Mouse (Mus musculus) macrophage (primary cell): Measurements from ENCODE around the gene Soat2. TPM values are rescaled to one million over a fixed set of nuclear protein-coding genes. Genes with fewer than 3 reads are reported as not detected.

Experiments used
- H3K27ac ChIP-seq: fragments of 350-480 bp; formaldehyde crosslinking; 2 replicates; pipeline ENCODE4 v1.9.0; 2021
- H3K36me3 ChIP-seq: fragments of 350-480 bp; formaldehyde crosslinking; 2 replicates; pipeline ENCODE4 v1.9.0; 2021; ENCODE audit errors: inconsistent target
- H3K4me3 ChIP-seq: fragments of 350-480 bp; formaldehyde crosslinking; 2 replicates; pipeline ENCODE4 v1.9.0; 2021; ENCODE audit errors: inconsistent target
- H3K79me2 ChIP-seq: fragments of 350-480 bp; formaldehyde crosslinking; 2 replicates; pipeline ENCODE4 v1.9.0; 2021; ENCODE audit errors: inconsistent target
- WGBS: methylation state at CpG from one replicate; pipeline ENCODE4 v1.1.7; 2026; ENCODE audit warnings: inconsistent platforms; ENCODE audit not compliant: missing documents; 5-methylcytosine and 5-hydroxymethylcytosine counted together
- polyA plus RNA-seq: library from polyadenylated mRNA; stranded (reverse); fragments of 250-400 nt; gene quantifications from 3 replicates; pipeline ENCODE4 v1.2.4, GENCODE M21; 2018; ENCODE audit warnings: inconsistent platforms
- total RNA-seq, 78 experiments: library from RNA; depleted of rRNA; stranded (reverse); fragments of 250-400 nt; gene quantifications; 1 replicate in 9 of 78; 2 replicates in 24 of 78; 3 replicates in 43 of 78; 4 replicates in 2 of 78; pipeline ENCODE4 v1.2.4; 2018; ENCODE audit warnings: inconsistent platforms in 56 of 78

Soat2 gene
- 10 to 100 TPM in 11 of 26 experiments, 1 to 10 TPM in 8, under 1 TPM in 6, not detected in 1; 0.31 to 42.7 (median 9.7) TPM for total RNA-seq (2018; cell fraction: chromatin; rRNA removed)
- 1 to 10 TPM in 13 of 26 experiments, under 1 TPM in 12, not detected in 1; 0.06 to 3.7 (median 1.3) TPM for total RNA-seq (2018; cell fraction: cytosol; rRNA removed)
- total RNA-seq (2018; cell fraction: nucleus; rRNA removed), result 10 to 100 TPM in 13 of 26 experiments, 1 to 10 TPM in 6, under 1 TPM in 7; 0.36 to 37.2 (median 7.1) TPM
- 0.06 to 0.15 TPM in 2 of 3 replicates, not detected in the other for polyA plus RNA-seq

DNA sequence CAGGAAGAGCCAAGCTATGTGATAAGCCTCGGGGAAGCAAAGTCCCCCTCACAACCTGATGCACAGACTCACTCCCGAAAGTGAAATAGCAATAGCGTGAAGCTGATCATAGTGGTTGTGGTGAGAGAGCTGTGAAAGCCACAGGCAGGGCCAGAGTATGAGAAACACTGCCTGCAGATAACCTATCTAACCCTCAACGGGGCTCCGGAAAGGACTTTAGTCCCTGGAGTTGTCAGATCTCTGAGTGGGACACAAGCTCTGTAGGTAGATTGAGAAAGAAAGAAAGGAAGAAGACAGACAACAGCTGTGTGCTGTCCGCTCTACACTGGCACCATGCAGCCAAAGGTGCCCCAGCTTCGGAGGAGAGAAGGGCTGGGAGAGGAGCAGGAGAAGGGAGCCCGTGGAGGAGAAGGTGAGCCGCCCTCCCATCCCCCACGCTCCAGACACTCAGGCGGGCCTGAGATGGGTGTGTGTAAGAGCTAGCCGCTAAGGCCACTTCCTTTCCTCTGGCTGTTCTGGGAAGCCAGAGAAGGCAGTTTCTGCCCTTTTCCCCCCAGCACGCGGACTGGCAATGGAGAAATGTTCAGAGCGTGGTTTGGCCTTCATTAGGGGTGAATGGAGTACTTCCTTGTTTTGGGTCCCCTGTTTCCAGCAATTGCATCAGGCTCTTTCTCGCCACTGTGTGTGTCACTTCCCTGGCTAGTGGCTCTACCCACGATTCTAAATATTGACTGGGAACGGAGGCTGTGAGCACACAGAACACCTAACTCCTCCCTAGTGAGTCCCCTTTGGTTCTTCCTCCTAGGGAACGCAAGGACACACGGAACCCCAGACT is at the start of gene Soat2:
Gene Soat2, plus strand, starts transcription at position 226 of the 835 bp plus-strand sequence.
- Histone ChIP-seq H3K36me3 (no peaks in the 10 kb centered on the region), H3K79me2 (no peaks in the 10 kb centered on the region), H3K27ac (peak within 1 kb of the TSS; percentile 92), H3K4me3 (peak within 1 kb of the TSS; percentile 15; the same call in 1 of the 2 replicates)
- 11% methylated on average over 19 of the region's 20 CpGs for WGBS

DNA sequence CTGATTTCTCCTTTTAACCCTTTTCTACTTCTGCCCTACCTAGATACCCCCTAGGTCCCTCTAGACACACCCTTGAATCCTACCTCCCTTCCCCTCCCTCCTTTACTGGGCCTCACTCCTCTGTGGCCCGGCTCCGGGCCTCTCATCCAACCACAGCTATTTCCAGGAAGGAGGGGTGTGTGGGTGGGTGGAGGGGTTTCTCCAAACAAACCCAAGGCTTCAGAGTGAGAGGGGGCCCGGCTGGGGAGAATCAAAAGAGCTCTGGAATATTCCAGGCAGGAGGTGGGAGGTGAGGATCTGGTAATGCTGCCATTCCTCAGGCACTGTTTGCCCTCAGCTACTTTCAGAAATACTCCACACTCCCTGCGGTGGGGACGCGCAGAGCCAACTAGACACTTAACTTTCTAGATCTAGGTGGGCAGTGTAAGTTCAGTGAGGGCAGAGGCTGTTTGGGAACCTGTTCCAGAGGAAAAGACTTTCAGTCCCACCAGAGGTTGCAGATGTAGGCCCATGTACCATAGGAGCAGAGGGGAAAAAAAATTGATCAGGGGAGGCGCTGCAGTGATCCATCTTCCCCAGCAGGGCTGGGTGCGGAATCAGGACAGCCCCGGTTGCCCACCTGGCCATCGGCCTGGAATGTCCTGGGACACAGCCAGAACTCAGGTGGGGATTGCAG is 49.2 kb upstream of the Soat2 start:
- Histone ChIP-seq H3K79me2 (no peaks in the 10 kb centered on the region), H3K27ac (no peak overlapping the region), H3K36me3 (peaks cover under 1% of the 10 kb centered on the region; the same call in 1 of the 2 replicates), H3K4me3 (no peak overlapping the region)
- 67% methylated on average over 10 of the region's 10 CpGs for WGBS

DNA sequence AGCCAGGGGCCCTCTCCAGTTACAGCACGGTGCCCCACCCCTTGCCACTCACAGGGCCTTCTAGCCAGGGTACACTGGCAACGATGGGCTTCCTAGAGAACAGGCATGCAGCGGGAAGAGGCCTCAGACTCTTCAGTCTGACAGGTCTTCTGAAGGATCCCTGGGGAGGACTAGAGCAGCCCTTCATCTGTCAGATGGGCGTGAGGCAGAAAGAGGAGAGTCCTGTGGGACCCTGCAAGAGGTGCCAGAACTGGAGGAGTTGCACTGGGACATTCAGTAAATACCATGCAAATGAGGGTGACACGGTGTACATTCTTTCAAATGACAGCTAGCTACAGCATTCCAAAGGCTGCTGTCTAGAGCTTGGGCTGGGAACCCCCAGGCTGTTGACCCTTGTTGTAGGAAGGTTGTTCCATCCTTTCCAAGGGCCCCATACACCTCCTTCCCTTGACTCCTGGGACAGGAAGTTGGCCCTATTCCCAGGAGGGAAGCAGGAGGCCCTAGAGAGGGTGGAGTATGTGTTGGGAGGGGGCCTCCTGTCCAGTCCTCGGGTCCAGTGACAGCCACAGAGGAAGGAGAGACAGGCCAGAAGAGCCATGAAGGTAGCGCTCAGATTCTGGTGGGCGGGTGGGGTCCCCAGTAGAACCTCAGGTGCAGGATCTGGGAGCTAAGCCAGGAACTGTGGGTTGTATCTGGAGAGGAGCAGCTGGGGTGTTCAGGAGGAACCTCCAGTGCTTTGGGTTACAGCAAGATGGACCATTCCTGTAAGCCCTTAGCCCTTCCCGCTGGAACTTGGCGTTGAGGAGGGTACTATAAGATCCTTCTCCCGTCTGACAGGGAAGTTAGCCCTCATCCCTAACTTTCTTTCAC is 48.4 kb upstream of the Soat2 start:
- 70% methylated on average over 11 of the region's 11 CpGs for WGBS
- Histone ChIP-seq H3K27ac (no peak overlapping the region), H3K36me3 (no peaks in the 10 kb centered on the region), H3K79me2 (no peaks in the 10 kb centered on the region), H3K4me3 (no peak overlapping the region)

DNA sequence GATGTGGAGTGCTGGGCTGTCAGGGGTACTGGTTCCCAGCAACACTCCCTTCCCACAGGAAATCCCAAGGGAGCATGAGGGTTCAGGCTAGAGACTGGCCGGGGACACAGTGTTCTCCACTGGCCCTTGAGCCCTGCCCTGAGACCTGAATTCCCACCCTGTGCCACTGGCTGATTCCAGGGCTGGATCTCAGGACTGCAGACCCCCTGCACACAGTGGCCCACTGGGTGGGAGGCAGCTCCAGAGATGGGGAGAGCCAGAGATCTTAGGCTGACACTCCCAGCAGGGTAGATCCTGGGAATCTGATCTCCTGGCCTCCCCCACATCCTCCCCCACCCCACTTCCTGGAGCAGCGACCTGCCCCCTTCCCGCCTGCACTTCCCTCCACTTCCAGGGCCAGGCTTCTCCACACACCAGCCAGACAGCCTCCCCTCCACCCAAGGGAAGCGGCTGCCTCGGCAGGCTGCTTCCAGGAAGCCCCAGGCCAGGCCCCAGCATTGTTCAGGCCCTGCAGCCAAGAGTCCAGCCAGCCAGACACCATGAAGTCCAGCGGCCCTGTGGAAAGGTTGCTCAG is 47.7 kb upstream of the Soat2 start:
- Histone ChIP-seq H3K27ac (no peak overlapping the region), H3K36me3 (no peaks in the 10 kb centered on the region)
- 74% methylated on average over 6 of the region's 6 CpGs for WGBS

DNA sequence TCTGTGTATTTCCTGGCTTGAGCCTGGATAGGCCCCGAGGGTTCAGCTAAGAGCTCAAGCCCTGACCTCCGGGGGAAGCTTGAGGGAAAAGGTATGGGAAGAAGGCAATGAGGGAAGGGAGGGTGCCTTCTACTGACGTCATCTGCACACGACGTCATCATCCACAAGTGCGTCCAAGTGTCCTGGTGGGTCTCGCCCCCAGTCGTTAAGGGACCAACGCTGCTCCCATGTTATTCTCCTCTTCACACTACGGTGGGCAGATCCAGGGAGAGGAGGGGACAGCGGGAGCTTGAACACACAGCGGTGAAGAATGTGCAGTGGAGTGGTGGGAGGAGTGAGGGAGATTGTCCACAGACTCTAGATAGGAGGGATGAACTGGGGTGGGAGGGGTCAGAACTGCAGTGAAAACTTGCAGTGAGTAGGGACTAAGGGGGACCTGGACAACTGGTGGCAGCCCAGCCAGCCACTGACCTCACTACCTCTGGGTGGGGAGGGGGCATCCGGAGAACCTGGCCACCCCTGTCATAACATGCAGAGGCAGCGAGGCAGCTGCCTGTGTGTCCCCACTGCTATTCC is 46.9 kb upstream of the Soat2 start:
- Histone ChIP-seq H3K27ac (no peak overlapping the region), H3K79me2 (no peaks in the 10 kb centered on the region), H3K4me3 (no peak overlapping the region), H3K36me3 (no peaks in the 10 kb centered on the region)
- WGBS, result 94% methylated on average over 14 of the region's 14 CpGs

More for the DNA sequence above, 47.7 kb upstream of the Soat2 start:
- Histone ChIP-seq H3K4me3 (no peak overlapping the region), H3K79me2 (no peaks in the 10 kb centered on the region)

DNA sequence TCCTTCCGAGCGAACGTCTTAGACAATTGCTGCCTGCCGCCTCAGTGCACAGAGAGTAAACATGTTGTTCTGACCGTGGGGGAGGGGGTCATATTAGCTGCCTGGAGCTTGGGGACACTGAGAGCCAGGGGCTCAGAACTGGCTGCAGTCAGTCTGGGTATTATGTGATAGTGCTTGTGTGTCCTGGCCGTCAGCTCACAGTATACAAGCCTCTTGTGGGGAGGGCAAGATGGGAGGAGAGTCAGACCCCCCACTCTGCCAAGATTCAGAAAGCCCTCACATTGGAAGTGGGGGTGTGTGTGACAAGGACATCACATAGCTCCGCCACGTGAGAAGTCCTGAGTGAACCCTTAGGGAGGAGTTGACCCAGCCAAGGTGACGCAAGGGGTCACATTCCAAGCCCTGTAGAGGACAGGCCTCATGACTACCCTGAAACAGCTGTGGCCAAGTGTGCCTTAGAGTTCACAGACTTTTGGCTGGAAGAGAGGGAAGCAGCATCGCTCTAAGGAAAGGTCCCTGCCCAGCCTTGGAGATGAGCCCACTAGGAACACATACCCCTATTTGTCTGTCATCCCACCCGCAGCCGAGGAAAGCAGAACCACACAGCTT is 46.3 kb upstream of the Soat2 start:
- Histone ChIP-seq H3K4me3 (no peak overlapping the region), H3K79me2 (no peaks in the 10 kb centered on the region), H3K36me3 (no peaks in the 10 kb centered on the region), H3K27ac (no peak overlapping the region)
- WGBS, result 84% methylated on average over 12 of the region's 12 CpGs

DNA sequence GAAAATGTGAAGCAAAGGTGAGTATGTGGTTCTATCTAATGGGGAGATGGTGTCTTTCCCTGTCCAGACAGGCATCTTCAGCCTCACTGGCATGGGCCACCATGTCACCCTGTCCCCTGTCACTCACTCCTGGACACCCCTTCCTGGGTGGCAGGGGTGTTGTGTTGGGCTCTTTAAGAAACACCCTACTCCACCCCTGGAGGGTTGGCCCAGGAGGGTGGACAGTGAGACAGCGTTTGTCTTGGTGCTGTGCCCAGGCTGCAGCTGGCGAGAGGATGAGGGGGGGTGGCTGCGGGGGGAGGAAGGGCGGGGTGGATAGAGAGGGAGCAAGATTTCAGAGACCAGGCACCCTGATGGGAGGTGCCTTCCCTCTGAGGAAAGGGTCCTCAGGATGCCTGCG is 45.0 kb upstream of the Soat2 start:
- no peak overlapping the region for H3K27ac ChIP-seq
- no peak overlapping the region for H3K4me3 ChIP-seq
- H3K79me2 ChIP-seq, result no peaks in the 10 kb centered on the region
- H3K36me3 ChIP-seq, result no peaks in the 10 kb centered on the region
- WGBS, result 8% methylated on average over 5 of the region's 5 CpGs

DNA sequence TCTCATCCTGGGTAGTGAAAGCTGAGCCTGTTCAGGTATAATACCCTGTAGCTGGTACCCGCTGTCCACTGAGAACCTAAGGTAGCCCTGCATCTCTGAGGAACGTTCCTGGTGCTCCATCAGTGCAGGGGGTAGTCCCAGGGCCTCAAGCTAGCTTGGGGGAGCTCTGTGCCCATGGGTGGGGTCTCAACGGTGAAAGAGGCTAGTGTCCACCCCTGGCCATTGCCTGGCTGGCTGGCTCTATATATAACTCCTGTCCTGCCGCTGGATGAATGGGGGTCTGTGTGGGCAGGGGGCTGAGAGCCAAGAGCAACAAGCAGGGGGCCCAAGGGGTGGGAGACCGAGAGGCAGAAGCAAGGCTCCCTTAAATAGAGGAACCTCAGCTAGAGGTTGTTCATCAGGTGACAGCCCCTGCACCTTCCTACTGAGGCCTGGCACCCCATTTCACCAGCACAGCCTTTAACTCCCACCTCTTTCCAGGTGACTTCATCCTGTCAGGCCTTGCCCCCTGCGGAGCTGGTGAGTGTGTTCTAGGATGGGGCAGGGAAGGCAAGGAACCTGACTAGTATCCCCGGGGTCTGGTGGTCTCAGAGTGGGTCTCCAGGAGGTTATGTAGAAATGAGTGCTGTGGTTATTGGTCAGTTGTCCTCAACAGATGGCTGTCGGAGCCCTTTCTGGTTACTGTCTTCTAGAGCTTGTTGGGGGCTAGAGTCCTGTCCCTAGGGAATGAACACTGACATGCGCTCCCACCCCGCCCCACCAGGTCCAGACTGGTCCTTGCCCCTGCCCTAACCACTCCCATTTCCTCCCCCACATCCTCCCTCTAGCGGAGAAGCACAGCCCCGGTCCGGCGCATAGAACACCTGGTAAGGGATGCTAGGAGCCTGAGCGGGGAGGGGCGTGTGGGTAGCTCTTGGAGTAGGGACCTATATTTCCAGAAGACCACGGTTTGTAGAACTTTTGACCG is 44.3 kb upstream of the Soat2 start:
- no peak overlapping the region for H3K4me3 ChIP-seq
- 19% methylated on average over 16 of the region's 18 CpGs for WGBS
- no peaks in the 10 kb centered on the region for H3K79me2 ChIP-seq
- no peak overlapping the region for H3K27ac ChIP-seq
- no peaks in the 10 kb centered on the region for H3K36me3 ChIP-seq

DNA sequence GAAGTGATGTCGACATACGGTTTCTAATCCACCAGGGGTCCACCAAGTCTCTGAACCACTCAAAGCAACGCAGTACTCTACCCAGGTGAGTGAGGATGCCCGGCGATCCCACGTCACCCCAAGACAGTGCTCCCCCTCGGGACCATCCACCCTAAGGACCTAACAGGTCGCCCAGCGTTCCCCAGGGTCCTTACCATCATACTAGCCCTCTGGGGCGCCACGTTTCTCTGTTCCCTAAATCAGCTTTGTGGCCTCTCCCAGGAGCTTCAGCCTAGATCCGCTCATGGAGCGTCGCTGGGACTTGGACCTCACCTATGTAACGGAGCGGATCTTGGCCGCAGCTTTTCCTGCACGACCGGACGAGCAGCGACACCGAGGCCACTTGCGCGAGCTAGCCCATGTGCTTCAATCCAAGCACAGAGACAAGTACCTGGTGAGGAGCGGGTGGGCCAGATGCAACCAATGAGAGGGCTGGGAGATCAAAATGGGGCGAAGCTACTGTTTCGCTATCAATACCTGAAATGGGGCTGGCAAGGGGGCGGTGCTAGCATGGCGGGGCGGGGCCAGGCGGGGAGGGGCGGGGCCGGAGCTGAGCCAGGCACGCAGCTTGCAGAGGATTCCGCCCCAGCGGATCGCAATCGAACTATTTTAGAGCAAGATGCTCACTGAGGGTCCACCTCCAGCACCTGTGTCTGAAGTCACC is 43.4 kb upstream of the Soat2 start:
- Histone ChIP-seq H3K27ac (no peak overlapping the region), H3K79me2 (no peaks in the 10 kb centered on the region), H3K36me3 (no peaks in the 10 kb centered on the region), H3K4me3 (no peak overlapping the region)
- 52% methylated on average over 38 of the region's 38 CpGs for WGBS

DNA sequence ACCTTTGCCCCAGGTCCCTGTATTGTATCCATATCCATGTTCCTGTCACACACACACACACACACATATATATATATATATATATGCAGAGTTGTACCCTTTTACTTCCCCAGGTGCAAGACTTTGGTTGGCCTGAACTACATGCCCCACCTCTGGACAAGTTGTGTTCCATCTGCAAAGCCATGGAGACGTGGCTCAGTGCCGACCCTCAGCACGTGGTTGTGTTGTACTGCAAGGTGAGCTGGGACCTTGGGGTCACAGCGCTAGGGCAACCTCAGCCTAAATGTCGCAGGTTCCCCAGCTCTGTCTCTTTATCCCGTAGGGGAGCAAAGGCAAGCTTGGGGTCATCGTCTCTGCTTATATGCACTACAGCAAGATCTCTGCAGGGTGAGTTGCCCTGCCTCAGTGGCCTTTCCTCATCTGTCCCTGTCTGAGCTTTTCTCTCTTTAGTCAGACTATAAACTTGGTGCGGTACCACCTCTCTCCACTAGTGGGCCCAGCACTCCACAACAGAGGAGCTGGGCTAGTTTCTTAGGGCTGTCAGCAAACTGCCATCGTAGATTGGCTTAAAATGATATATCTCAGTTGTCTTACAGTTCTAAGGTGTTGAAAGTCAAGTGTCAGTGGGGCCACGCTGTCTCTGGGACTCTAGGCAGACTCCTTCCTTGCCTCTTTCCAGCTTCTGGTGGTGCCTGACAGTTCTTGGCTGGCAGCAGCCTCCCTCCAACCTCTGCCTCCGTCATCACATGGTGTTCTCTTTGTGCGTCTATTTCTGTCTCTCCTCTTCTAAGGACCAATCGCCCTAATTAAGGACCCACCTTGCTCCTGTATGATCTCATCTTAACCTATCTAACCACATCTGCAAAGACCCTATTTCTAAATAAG is 42.4 kb upstream of the Soat2 start:
- Histone ChIP-seq H3K36me3 (no peaks in the 10 kb centered on the region), H3K4me3 (no peak overlapping the region), H3K79me2 (no peaks in the 10 kb centered on the region), H3K27ac (no peak overlapping the region)
- 47% methylated on average over 13 of the region's 13 CpGs for WGBS
